Mouse (Mus musculus) neural tube, embryonic 12.5 days (tissue): ENCODE results near the gene Chchd1. TPM values are rescaled to one million over a fixed set of nuclear protein-coding genes. Genes with fewer than 3 reads are reported as not detected.
"Not testable (repeated sequence)": the region's sequence is repeated elsewhere in the genome, so short reads cannot be mapped to it uniquely, and the experiment has no call there.

ENCODE experiments used
- ATAC-seq: fragments of 200-750 bp; cut with Nextera tagmentation; 2 replicates; pipeline ENCODE4 v1.8.0; 2017; ENCODE audit warnings: low read depth, mild to moderate bottlenecking, moderate TSS enrichment, moderate library complexity; ENCODE audit not compliant: low FRiP score
- H3K27ac ChIP-seq: fragments of 300-500 bp; sonication (generic); 2 replicates; pipeline ENCODE4 v1.5.1; 2016
- H3K27me3 ChIP-seq: fragments of 300-500 bp; sonication (generic); replicated peaks from 2 replicates; pipeline ENCODE4 v1.6.1; 2016; ENCODE audit warnings: mild to moderate bottlenecking
- H3K36me3 ChIP-seq: fragments of 300-500 bp; sonication (generic); 2 replicates; pipeline ENCODE4 v1.6.1; 2016; ENCODE audit warnings: mild to moderate bottlenecking
- H3K4me1 ChIP-seq: fragments of 300-500 bp; sonication (generic); 2 replicates; pipeline ENCODE4 v1.6.1; 2016
- H3K4me2 ChIP-seq: fragments of 300-500 bp; sonication (generic); replicated peaks from 2 replicates; pipeline ENCODE4 v1.6.1; 2016; ENCODE audit warnings: mild to moderate bottlenecking
- H3K4me3 ChIP-seq: fragments of 300-500 bp; sonication (generic); 2 replicates; pipeline ENCODE4 v1.5.1; 2016
- H3K9ac ChIP-seq: fragments of 300-500 bp; sonication (generic); 2 replicates; pipeline ENCODE4 v1.6.1; 2016; ENCODE audit warnings: mild to moderate bottlenecking
- H3K9me3 ChIP-seq: fragments of 300-500 bp; sonication (generic); 2 replicates; pipeline ENCODE4 v1.6.1; 2016; ENCODE audit warnings: mild to moderate bottlenecking
- WGBS: fragments of 180-500 bp; shearing (Covaris S2); methylation state at CpG from one replicate; pipeline ENCODE4 v1.1.7; 2016; 5-methylcytosine and 5-hydroxymethylcytosine counted together
- polyA plus RNA-seq: library from polyadenylated mRNA; unstranded; fragments of >200 nt; fragmentation: Nextera tagmentation; extraction: Ambion mirVana; gene quantifications from 2 replicates; pipeline ENCODE4 v1.2.1, GENCODE M21; 2016

Gene Chchd1
- polyA plus RNA-seq, 1 experiment from 2014 or later = 219 TPM

DNA sequence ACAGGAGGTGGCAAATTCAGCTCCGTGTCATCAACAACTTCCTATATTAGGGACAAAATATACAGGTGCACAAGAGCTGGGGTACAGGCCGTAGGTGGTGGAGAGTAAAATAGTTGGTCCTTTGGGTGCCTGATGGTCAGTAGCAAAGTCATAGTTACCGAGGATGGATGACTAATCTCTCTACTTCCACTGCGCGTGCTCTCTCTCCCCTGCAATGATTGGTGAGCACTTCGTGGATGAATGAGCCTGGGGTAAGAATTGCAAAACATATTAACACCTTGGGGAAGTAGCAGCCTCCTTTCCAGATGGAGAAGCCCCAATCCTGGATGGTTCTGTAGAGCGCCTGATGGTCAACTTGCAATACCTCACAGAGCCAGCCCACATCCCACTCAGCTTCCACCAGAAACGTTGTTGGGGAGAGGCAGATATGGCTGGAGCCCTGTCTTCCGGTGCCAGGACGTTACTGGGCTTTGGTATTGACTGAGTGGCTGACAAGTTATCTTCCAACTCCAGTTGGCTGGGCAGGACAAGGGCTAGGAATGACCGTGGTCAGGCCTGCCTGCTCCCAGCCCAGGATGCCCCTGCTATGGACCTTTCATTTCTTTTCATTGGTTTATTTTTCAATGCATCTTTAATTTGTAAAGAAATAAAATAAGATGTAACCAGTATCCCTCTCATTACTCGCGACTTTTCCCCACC is 8.5 kb upstream of the Chchd1 start:
- Histone ChIP-seq H3K27me3 (no peaks in the 10 kb centered on the region), H3K4me2 (peak overlapping the region; percentile 82), H3K36me3 (peaks cover 51% of the 10 kb centered on the region), H3K4me3 (peak overlapping the region; percentile 73), H3K4me1 (peaks cover 36% of the 10 kb centered on the region), H3K9ac (peak overlapping the region; percentile 79), H3K27ac (0 out of 2 replicates have a peak overlapping the region, but pooled peaks have one; percentile 91), H3K9me3 (no peaks in the 10 kb centered on the region)
- WGBS = 50% methylated on average over 13 of the region's 13 CpGs
- peak; percentile 5 for ATAC-seq

DNA sequence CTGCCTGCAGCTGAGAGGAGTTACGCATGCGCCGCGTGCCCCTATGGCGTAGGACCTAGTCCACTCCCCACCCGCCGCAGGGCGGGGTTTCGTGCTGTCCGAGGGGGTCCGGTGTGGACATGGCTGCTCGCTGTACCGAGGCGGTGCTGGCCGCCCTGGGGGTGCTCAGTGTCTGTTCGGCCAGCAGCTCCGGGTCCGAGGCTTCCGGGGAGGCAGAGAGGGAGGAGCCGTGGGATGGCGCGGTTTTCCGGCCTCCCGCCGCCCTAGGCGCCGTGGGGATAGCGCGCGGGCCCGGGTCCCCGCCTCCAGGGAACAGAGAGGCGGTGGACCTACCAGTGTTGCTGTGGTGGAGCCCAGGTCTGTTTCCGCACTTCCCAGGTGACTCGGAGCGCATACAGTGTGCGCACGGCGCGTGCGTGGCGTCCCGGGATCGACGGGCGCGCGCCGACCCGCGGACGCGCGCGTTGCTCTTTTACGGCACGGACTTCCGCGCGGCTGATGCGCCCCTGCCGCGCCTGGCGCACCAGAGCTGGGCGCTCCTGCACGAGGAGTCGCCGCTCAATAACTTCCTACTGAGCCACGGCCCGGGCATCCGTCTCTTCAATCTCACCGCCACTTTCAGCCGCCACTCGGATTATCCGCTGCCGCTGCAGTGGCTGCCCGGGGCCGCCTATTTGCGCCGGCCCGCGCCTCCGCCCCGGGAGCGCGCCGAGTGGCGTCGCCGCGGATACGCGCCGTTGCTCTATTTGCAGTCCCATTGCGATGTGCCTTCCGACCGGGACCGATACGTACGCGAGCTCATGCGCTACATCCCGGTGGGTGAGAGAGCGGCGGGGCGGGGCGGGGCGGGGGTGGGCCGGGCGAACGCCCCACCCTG is 7.7 kb upstream of the Chchd1 start, which contains the start of gene Fut11:
Gene Fut11 (plus strand): TSS at position 85 of the 877 bp plus-strand sequence.
- peak within 1 kb of the TSS; percentile 82 for H3K4me2 ChIP-seq
- WGBS = under 1% methylated on average over 110 of the region's 111 CpGs
- no peaks in the 10 kb centered on the region for H3K9me3 ChIP-seq
- ATAC-seq = peak; percentile 95
- H3K9ac ChIP-seq = peak within 1 kb of the TSS; percentile 79
- H3K36me3 ChIP-seq = peaks cover 43% of the 10 kb centered on the region
- H3K27ac ChIP-seq = peak within 1 kb of the TSS; percentile 91
- peaks cover 36% of the 10 kb centered on the region for H3K4me1 ChIP-seq
- H3K4me3 ChIP-seq = peak within 1 kb of the TSS; percentile 73
- H3K27me3 ChIP-seq = no peaks in the 10 kb centered on the region

DNA sequence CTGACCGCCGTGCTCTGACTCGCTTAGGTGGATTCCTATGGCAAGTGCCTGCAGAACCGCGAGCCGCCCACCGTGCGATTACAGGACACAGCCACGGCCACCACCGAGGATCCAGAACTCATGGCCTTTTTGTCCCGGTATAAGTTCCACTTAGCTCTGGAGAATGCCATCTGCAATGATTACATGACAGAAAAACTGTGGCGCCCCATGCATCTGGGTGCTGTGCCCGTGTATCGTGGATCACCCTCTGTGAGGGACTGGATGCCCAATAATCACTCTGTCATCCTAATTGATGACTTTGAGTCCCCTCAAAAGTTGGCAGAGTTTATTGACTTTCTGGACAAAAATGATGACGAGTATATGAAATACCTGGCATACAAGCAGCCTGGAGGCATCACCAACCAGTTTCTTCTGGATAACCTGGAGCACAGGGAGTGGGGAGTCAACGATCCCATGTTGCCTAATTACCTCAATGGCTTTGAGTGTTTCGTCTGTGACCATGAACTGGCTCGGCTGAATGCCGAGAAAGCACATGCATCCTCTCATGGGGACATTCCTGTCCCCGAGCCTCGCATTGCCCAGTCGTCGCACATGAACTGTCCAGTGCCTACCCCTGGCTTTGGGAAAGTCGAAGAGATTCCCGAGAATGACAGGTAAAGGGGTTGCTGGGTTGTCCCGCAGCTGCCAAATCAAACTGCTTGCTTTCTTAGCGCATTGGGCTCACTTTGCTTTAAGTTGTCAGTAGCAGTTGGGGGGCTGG is 6.9 kb upstream of the Chchd1 start:
- Histone ChIP-seq H3K4me1 (peaks cover 37% of the 10 kb centered on the region), H3K9me3 (no peaks in the 10 kb centered on the region), H3K9ac (peak overlapping the region; percentile 79), H3K4me2 (peak overlapping the region; percentile 82), H3K27me3 (no peaks in the 10 kb centered on the region), H3K4me3 (peak overlapping the region; percentile 73), H3K36me3 (peaks cover 36% of the 10 kb centered on the region), H3K27ac (peak overlapping the region; percentile 91)
- no peak for ATAC-seq
- WGBS = 12% methylated on average over 27 of the region's 27 CpGs

DNA sequence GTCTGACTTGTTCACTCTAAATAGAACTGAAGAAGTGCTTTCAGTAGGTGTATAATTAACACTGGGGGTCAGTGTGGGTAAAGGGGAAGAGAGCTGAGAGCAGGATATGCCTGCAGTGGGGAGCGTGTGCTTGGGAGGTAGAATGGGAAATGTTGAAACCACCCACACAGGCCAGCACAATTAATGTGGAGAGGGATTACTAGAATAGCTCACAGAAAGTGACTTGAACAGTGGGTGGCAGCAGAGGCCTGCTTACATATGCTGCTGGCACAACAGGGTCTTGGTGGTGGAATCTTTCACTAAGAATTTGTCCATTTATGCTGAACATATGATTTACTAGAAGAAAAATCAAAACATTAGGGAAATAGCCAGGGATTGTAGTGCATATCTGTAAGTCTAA is 5.8 kb upstream of the Chchd1 start:
- H3K27me3 ChIP-seq = no peaks in the 10 kb centered on the region
- H3K4me2 ChIP-seq = peak overlapping the region; percentile 82
- ATAC-seq = no peak
- peaks cover 47% of the 10 kb centered on the region for H3K4me1 ChIP-seq
- H3K9me3 ChIP-seq = no peaks in the 10 kb centered on the region
- WGBS = 8% methylated on average over 1 of the region's 1 CpGs
- peak overlapping the region; percentile 73 for H3K4me3 ChIP-seq
- H3K27ac ChIP-seq = no peak overlapping the region
- H3K9ac ChIP-seq = peak overlapping the region; percentile 49
- peaks cover 25% of the 10 kb centered on the region for H3K36me3 ChIP-seq

DNA sequence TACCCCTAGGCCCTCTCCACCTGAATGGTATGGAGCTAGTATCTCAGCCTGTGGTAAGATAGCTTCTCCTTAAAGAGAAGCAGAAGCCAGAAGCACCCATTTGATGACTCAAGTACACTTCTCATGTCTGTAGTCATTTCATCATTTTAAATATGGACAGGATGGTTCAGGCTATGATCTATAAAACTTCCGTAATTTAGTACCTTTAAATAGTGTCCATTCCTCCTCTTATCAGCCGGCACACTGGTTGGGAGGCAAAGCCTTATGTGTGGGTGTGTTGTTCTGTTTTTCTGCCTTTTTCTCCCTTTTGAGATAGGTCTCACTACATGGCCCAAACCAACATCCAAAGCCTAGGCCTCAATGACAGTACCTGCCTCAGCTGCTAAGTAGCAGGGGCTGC is 4.3 kb upstream of the Chchd1 start:
- Histone ChIP-seq H3K4me2 (peak overlapping the region; percentile 82), H3K27ac (no peak overlapping the region), H3K9me3 (no peaks in the 10 kb centered on the region), H3K4me1 (peaks cover 49% of the 10 kb centered on the region), H3K9ac (0 out of 2 replicates have a peak overlapping the region, but pooled peaks have one; percentile 19), H3K27me3 (no peaks in the 10 kb centered on the region), H3K4me3 (no peak overlapping the region), H3K36me3 (peaks cover 10% of the 10 kb centered on the region)
- ATAC-seq = no peak
- 95% methylated on average over 2 of the region's 2 CpGs for WGBS

DNA sequence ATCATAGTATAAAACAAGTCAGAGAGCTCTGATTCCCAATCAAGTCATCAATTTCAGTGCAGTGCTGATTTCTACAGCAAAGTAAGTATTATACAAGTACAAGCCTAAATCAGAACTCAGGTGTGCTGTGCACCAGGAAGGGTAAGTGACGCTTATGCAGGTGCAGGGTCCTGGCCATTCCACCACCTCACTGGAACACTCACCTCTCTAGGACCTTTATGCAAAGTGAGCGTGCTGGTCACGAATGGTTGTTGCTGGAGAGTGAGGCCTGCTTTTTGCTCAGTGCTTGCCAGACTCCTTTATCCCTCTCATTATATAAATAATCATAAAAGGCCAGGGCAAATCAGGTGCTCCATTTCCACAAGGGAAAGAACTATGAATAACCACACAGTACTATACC is 2.4 kb upstream of the Chchd1 start:
- Histone ChIP-seq H3K9me3 (no peaks in the 10 kb centered on the region), H3K27me3 (no peaks in the 10 kb centered on the region), H3K4me3 (no peak overlapping the region), H3K27ac (no peak overlapping the region), H3K36me3 (peaks cover 11% of the 10 kb centered on the region; the same call in 1 of the 2 replicates), H3K4me1 (peaks cover 46% of the 10 kb centered on the region), H3K9ac (no peak overlapping the region), H3K4me2 (no peak overlapping the region)
- no peak for ATAC-seq
- WGBS = 93% methylated on average over 3 of the region's 3 CpGs

DNA sequence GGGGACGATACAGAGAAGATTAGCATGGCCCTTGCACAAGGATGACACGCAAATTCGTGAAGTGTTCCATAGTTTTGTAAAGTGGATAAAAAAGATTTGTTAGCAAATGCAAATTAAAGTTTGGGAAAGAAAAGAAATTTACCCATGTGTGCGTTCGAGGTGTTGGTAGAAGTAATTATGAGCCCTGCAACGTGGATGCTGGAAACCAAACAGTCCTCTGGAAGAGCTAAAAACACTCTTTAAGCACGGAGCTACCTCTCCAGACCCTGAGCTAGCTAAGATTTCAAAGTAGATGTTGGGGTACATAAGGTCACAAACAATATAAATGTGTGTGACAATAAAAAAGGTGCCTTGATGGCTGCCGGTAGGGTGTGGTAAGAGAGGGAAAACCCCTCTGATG is 1.3 kb upstream of the Chchd1 start:
- Histone ChIP-seq H3K4me2 (peak overlapping the region; percentile 69), H3K9ac (0 out of 2 replicates have a peak overlapping the region, but pooled peaks have one; percentile 9), H3K36me3 (peaks cover 14% of the 10 kb centered on the region; the same call in 1 of the 2 replicates), H3K27ac (no peak overlapping the region), H3K27me3 (no peaks in the 10 kb centered on the region), H3K4me3 (0 out of 2 replicates have a peak overlapping the region, but pooled peaks have one; percentile 84), H3K9me3 (no peaks in the 10 kb centered on the region), H3K4me1 (peaks cover 37% of the 10 kb centered on the region)
- ATAC-seq = no peak
- 85% methylated on average over 8 of the region's 8 CpGs for WGBS

DNA sequence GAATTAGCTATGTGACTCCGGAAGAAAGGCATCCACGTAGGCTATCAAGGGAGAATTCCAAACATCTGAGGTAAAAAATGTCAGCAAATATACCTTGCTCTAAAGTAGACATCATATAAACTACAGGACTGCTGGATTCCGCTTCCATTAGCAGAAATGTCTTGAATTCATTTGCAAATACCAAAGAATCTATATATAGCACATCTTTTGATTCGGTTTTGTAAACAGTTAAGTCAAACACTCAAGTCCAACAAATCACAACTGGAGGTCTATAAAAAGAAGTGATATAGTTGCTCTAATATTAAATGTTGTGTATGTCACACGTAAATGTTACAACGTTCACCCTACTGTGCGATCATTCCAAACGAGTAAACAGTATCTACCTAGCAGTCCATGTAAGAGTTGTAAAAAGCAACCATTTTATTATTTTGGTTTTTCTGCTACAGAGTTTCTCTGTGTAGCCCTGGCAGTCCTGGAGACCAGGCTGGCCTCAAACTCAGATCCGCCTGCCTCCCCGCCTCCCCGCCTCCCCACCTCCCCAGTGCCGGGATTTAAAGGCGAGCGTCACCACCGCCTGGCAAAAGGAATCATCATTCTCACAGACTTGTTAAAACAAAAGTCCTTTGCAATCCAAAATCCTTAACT is 588 bp upstream of the Chchd1 start:
- Histone ChIP-seq H3K4me1 (peaks cover 30% of the 10 kb centered on the region), H3K36me3 (peaks cover 14% of the 10 kb centered on the region; the same call in 1 of the 2 replicates)
- ATAC-seq = 0 out of 2 replicates have a peak, but pooled peaks have one; percentile 11

DNA sequence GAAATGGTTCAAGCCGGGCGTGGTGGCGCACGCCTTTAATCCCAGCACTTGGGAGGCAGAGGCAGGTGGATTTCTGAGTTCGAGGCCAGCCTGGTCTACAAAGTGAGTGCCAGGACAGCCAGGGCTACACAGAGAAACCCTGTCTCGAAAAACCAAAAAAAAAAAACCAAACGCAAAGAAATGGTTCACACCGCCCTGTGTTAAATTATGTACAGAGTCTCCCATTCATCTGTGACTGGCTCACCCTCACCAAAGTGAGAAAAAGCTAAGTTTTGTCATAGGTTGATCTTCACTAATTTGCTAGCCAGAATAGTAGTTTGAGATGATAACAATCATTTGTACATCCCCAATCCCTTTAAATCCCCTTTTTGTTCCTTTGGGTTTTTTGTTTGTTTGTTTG is 655 bp downstream of the Chchd1 start:
- ATAC-seq, H3K9me3 ChIP-seq, H3K27me3 ChIP-seq: not testable (repeated sequence)
- Histone ChIP-seq H3K36me3 (peaks cover 11% of the 10 kb centered on the region; the same call in 1 of the 2 replicates), H3K4me1 (peaks cover 23% of the 10 kb centered on the region), H3K9ac (peak overlapping the region; percentile 84), H3K4me3 (peak overlapping the region; percentile 84), H3K4me2 (peak overlapping the region; percentile 69), H3K27ac (peak overlapping the region; percentile 74)
- 12% methylated on average over 8 of the region's 8 CpGs for WGBS

More for the DNA sequence above, 588 bp upstream of the Chchd1 start:
- Histone ChIP-seq H3K4me3 (peak overlapping the region; percentile 84), H3K9me3 (no peaks in the 10 kb centered on the region), H3K4me2 (peak overlapping the region; percentile 69), H3K9ac (peak overlapping the region; percentile 84), H3K27ac (peak overlapping the region; percentile 74; the same call in 1 of the 2 replicates), H3K27me3 (no peaks in the 10 kb centered on the region)
- WGBS = 17% methylated on average over 15 of the region's 15 CpGs

DNA sequence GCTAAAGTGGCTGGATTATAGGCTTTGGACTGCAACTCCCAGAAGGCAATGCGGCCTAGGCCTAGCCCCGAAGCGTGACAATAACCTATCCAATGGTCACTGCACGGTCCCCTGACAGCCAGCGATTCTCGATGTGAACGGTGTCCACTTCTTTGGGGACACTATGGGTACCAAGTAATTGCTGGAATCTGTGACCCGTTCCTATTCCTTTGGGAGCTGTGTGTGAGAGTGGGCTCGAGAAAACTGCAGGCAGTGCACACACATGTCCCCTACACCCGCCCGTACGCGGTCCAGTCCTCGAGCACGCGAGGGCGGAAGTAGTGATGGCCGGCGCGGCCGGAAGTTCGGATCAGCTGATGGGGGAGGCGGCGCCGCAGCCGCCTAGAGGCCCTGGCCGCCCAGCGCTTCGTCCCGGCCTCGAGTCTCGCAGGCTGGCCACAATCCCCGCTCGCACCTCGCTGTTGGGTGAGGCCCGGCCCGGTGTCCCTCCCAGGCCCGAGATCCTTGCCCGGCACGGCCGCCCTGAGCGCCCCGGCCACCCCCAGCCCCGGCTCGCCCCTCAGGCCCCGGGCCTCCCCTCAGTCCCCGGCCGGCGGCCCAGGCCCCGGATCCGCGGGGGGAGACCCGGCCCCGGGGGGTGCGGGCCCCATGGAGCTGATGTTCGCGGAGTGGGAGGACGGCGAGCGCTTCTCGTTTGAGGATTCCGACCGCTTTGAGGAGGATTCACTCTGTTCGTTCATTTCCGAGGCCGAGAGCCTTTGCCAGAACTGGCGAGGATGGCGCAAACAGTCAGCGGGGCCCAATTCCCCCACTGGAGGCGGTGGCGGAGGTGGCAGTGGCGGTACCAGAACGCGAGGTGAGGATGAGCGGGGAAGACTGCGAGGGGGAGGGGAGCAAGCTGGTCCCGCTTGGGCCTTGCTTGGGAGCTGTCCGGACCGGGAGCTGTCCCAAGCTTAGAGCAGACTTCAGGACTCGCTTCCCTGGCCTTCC is 4.7 kb downstream of the Chchd1 start, which contains the start of gene Zswim8:
Gene Zswim8 (plus strand): TSS at position 352 of the 990 bp plus-strand sequence.
- ATAC-seq = peak; percentile 95
- no peaks in the 10 kb centered on the region for H3K27me3 ChIP-seq
- under 1% methylated on average over 80 of the region's 80 CpGs for WGBS
- H3K9ac ChIP-seq = peak within 1 kb of the TSS; percentile 95
- peak within 1 kb of the TSS; percentile 86 for H3K4me2 ChIP-seq
- H3K4me3 ChIP-seq = peak within 1 kb of the TSS; percentile 98
- no peaks in the 10 kb centered on the region for H3K9me3 ChIP-seq
- peaks cover 38% of the 10 kb centered on the region for H3K36me3 ChIP-seq
- H3K27ac ChIP-seq = peak within 1 kb of the TSS; percentile 80
- H3K4me1 ChIP-seq = peaks cover 18% of the 10 kb centered on the region
